Mouse (Mus musculus) embryonic facial prominence, embryonic 12.5 days (tissue): ENCODE measurements around the gene Mbnl2. TPM values are rescaled to one million over a fixed set of nuclear protein-coding genes. Genes with fewer than 3 reads are reported as not detected.
A peak's percentile ranks its signal among the peaks of the same experiment; 100 is the strongest.

ENCODE experiments used
- ATAC-seq: fragments of 200-750 bp; cut with Nextera tagmentation; 2 replicates; pipeline ENCODE4 v1.8.0; 2017; ENCODE audit not compliant: insufficient number of reproducible peaks, insufficient read depth, low FRiP score, low TSS enrichment
- H3K27ac ChIP-seq: fragments of 300-500 bp; sonication (generic); 2 replicates; pipeline ENCODE4 v1.5.1; 2016; ENCODE audit warnings: mild to moderate bottlenecking
- H3K27me3 ChIP-seq: fragments of 300-500 bp; sonication (generic); 2 replicates; pipeline ENCODE4 v1.6.1; 2016; ENCODE audit warnings: mild to moderate bottlenecking, moderate library complexity
- H3K36me3 ChIP-seq: fragments of 300-500 bp; sonication (generic); 2 replicates; pipeline ENCODE4 v1.6.1; 2016; ENCODE audit warnings: mild to moderate bottlenecking
- H3K4me1 ChIP-seq: fragments of 300-500 bp; sonication (generic); 2 replicates; pipeline ENCODE4 v1.6.1; 2016
- H3K4me2 ChIP-seq: fragments of 300-500 bp; sonication (generic); replicated peaks from 2 replicates; pipeline ENCODE4 v1.6.1; 2016; ENCODE audit warnings: mild to moderate bottlenecking, moderate library complexity
- H3K4me3 ChIP-seq: fragments of 300-500 bp; sonication (generic); 2 replicates; pipeline ENCODE4 v1.5.1; 2016; ENCODE audit warnings: mild to moderate bottlenecking
- H3K9ac ChIP-seq: fragments of 300-500 bp; sonication (generic); 2 replicates; pipeline ENCODE4 v1.6.1; 2016; ENCODE audit warnings: mild to moderate bottlenecking, moderate library complexity
- H3K9me3 ChIP-seq: fragments of 300-500 bp; sonication (generic); 2 replicates; pipeline ENCODE4 v1.6.1; 2016; ENCODE audit warnings: mild to moderate bottlenecking, moderate library complexity
- WGBS: fragments of 180-500 bp; shearing (Covaris S2); methylation state at CpG from one replicate; pipeline ENCODE4 v1.1.7; 2016; 5-methylcytosine and 5-hydroxymethylcytosine counted together
- polyA plus RNA-seq: library from polyadenylated mRNA; unstranded; fragments of >200 nt; fragmentation: Nextera tagmentation; extraction: Ambion mirVana; gene quantifications from 2 replicates; pipeline ENCODE4 v1.2.1, GENCODE M21; 2016

The Mbnl2 gene
- polyA plus RNA-seq, 1 experiment from 2014 or later: 93.2 TPM

- H3K4me2 ChIP-seq: no peak overlapping the region
- WGBS: 53% methylated on average over 6 of the region's 6 CpGs
- no peaks in the 10 kb centered on the region for H3K27me3 ChIP-seq
- H3K9ac ChIP-seq: no peak overlapping the region
- peaks cover 65% of the 10 kb centered on the region for H3K4me1 ChIP-seq
- no peak overlapping the region for H3K27ac ChIP-seq
- H3K36me3 ChIP-seq: 0 out of 2 replicates have a peak, but pooled peaks cover 7% of the 10 kb centered on the region
- no peaks in the 10 kb centered on the region for H3K9me3 ChIP-seq
- no peak overlapping the region for H3K4me3 ChIP-seq
- ATAC-seq: no peak
Observed at GRCm38 (mm10) chr14:120335871-120336270, 60.4 kb downstream of the Mbnl2 start.

DNA sequence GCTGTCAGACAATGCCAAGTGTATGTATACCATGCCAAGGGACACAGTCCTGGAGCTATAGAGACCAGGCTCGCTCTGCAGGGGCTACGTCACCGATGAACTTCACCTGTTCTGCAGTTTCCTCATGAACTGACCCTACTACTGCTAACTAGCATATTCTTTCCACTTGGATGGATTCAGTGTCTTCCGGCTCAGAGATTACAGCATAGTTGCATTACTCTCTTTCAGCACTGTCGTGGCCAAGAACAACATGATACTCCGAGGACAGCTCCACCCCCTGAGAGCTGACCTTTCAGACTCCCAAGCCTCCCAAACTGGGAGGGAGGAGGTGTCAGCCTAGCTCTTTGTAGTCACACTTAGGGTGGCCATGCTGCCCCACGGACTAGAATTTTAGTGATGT is 60.9 kb downstream of the Mbnl2 start:
- Histone ChIP-seq H3K4me3 (no peak overlapping the region), H3K4me2 (no peak overlapping the region), H3K36me3 (0 out of 2 replicates have a peak, but pooled peaks cover 6% of the 10 kb centered on the region), H3K27ac (0 out of 2 replicates have a peak overlapping the region, but pooled peaks have one; percentile 38), H3K27me3 (no peaks in the 10 kb centered on the region), H3K4me1 (peaks cover 60% of the 10 kb centered on the region), H3K9ac (no peak overlapping the region), H3K9me3 (no peaks in the 10 kb centered on the region)
- ATAC-seq: no peak
- 55% methylated on average over 7 of the region's 7 CpGs for WGBS

DNA sequence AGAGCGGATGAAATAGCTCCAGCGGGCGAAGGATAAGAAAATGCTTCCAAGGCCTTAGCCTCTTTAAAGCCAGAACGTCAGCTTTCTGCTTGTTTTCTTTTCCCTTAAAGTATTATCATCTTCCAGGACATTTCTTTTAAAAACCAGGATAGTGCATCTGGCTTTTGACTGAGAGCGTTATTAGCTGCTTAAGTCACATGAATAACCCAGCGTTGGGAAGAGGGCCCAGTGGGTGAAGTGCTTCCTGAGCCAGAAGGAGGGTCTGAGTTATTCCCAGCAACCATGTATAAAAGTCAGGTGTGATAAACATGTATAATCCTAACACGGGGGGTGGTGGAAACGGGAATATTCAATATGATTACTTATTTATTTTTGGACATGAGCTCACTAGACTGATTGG is 61.4 kb downstream of the Mbnl2 start:
- no peak for ATAC-seq
- Histone ChIP-seq H3K4me3 (no peak overlapping the region), H3K9ac (no peak overlapping the region), H3K27ac (0 out of 2 replicates have a peak overlapping the region, but pooled peaks have one; percentile 38), H3K36me3 (0 out of 2 replicates have a peak, but pooled peaks cover 6% of the 10 kb centered on the region), H3K9me3 (no peaks in the 10 kb centered on the region), H3K4me2 (no peak overlapping the region), H3K4me1 (peaks cover 58% of the 10 kb centered on the region), H3K27me3 (no peaks in the 10 kb centered on the region)
- 76% methylated on average over 8 of the region's 8 CpGs for WGBS

GRCm38 (mm10) chr14:120337731-120338462 is 62.4 kb downstream of the Mbnl2 start:
- no peak for ATAC-seq
- H3K9ac ChIP-seq: no peak overlapping the region
- H3K4me2 ChIP-seq: no peak overlapping the region
- no peaks in the 10 kb centered on the region for H3K27me3 ChIP-seq
- no peak overlapping the region for H3K4me3 ChIP-seq
- H3K27ac ChIP-seq: peak overlapping the region; percentile 41
- no peaks in the 10 kb centered on the region for H3K9me3 ChIP-seq
- H3K4me1 ChIP-seq: peaks cover 52% of the 10 kb centered on the region
- H3K36me3 ChIP-seq: 0 out of 2 replicates have a peak, but pooled peaks cover 6% of the 10 kb centered on the region
- WGBS: 43% methylated on average over 7 of the region's 7 CpGs

- Histone ChIP-seq H3K9me3 (no peaks in the 10 kb centered on the region), H3K4me2 (no peak overlapping the region), H3K36me3 (0 out of 2 replicates have a peak, but pooled peaks cover 6% of the 10 kb centered on the region), H3K27ac (no peak overlapping the region), H3K9ac (no peak overlapping the region), H3K4me1 (peaks cover 44% of the 10 kb centered on the region), H3K27me3 (no peaks in the 10 kb centered on the region), H3K4me3 (no peak overlapping the region)
- 84% methylated on average over 3 of the region's 3 CpGs for WGBS
- no peak for ATAC-seq
Observed at GRCm38 (mm10) chr14:120338706-120339105, 63.2 kb downstream of the Mbnl2 start.

DNA sequence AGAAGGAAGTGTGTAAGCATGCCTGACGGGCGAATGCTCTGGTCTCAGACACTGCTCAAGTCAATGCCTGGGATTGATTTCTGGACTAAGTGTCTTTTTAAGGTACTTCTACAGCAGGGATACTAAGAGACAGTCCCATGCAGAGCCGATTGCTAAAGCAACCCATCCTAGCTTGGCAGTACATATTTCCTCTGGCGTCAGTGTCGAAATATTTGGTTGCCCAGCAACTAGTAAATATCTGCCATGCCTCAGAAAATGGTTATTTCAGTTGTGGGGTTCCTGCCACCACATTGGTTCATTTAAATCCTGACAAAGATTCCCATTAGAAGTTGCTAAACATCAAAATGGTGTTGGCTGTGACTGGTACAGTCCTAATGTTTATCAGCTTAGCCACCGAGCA is 66.4 kb downstream of the Mbnl2 start:
- no peak for ATAC-seq
- H3K4me1 ChIP-seq: peaks cover 20% of the 10 kb centered on the region
- H3K27me3 ChIP-seq: no peaks in the 10 kb centered on the region
- H3K27ac ChIP-seq: no peak overlapping the region
- no peak overlapping the region for H3K4me3 ChIP-seq
- peaks cover 6% of the 10 kb centered on the region for H3K9me3 ChIP-seq
- no peak overlapping the region for H3K9ac ChIP-seq
- WGBS: 87% methylated on average over 6 of the region's 6 CpGs
- H3K4me2 ChIP-seq: no peak overlapping the region
- H3K36me3 ChIP-seq: peaks cover 9% of the 10 kb centered on the region

- no peak overlapping the region for H3K27ac ChIP-seq
- WGBS: 72% methylated on average over 7 of the region's 7 CpGs
Observed at GRCm38 (mm10) chr14:120342321-120342720, 66.9 kb downstream of the Mbnl2 start.

GRCm38 (mm10) chr14:120344641-120345040 is 69.2 kb downstream of the Mbnl2 start:
- Histone ChIP-seq H3K9ac (no peak overlapping the region), H3K36me3 (peaks cover 23% of the 10 kb centered on the region), H3K27me3 (no peaks in the 10 kb centered on the region), H3K4me2 (no peak overlapping the region), H3K27ac (no peak overlapping the region), H3K4me1 (peaks cover 11% of the 10 kb centered on the region; the same call in 1 of the 2 replicates), H3K9me3 (peaks cover 9% of the 10 kb centered on the region), H3K4me3 (no peak overlapping the region)
- WGBS: 94% methylated on average over 4 of the region's 4 CpGs
- no peak for ATAC-seq

More at GRCm38 (mm10) chr14:120342321-120342720, 66.9 kb downstream of the Mbnl2 start:
- Histone ChIP-seq H3K4me2 (no peak overlapping the region), H3K36me3 (peaks cover 12% of the 10 kb centered on the region), H3K27me3 (no peaks in the 10 kb centered on the region), H3K9me3 (peaks cover 9% of the 10 kb centered on the region), H3K4me3 (no peak overlapping the region), H3K4me1 (peaks cover 16% of the 10 kb centered on the region), H3K9ac (no peak overlapping the region)
- ATAC-seq: no peak

DNA sequence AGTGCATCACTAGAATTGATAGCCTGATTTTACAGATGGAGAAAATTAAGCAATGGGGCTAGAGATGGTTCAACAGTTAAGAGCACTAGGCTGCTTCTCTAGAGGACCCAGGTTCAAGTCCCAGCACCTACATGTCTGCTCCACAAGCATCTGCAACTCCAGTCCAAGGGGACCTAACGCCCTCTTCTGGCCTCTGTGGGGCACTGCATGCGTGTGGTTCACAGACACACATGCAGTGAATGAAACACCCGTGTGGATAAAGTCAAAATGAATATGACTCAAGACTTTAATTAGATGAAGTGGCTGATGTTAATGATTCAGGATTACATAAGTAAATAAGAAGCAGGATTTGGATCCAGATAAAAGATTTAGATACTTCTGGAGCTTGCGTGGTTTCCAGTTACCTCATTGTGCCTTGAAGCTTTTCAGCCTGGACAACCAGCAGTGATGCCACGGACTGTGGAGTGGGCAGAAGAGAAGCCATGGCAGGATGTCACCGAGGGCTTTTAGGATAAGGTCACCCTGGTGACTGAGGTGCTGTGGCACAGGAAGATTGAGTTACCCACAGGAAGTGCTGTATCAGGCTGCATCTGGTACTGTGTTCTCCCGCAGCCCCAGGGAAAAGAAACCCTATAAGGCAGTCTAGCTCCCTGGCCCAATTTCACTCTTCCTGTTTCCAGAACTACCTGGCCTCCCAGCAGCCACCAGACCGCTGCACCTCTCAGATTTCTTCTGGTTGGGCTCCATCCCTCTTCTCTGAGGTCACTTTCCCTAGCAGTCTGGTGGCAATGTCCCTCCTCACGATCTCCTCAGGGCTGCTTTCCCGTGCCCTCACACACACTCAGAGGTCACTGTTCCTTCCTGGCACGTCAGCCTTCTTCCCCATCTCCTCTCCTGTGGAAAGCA is 72.2 kb downstream of the Mbnl2 start:
- ATAC-seq: no peak
- Histone ChIP-seq H3K27me3 (no peaks in the 10 kb centered on the region), H3K4me3 (no peak overlapping the region), H3K9ac (no peak overlapping the region), H3K36me3 (peaks cover 23% of the 10 kb centered on the region), H3K4me1 (peaks cover 23% of the 10 kb centered on the region), H3K4me2 (no peak overlapping the region), H3K27ac (0 out of 2 replicates have a peak overlapping the region, but pooled peaks have one; percentile 46), H3K9me3 (peaks cover 9% of the 10 kb centered on the region)
- WGBS: 61% methylated on average over 11 of the region's 11 CpGs

GRCm38 (mm10) chr14:120349332-120349731 is 73.9 kb downstream of the Mbnl2 start:
- ATAC-seq: no peak
- H3K4me3 ChIP-seq: no peak overlapping the region
- WGBS: 84% methylated on average over 4 of the region's 4 CpGs
- H3K4me2 ChIP-seq: no peak overlapping the region
- H3K27ac ChIP-seq: no peak overlapping the region
- peaks cover 23% of the 10 kb centered on the region for H3K36me3 ChIP-seq
- peaks cover 39% of the 10 kb centered on the region for H3K4me1 ChIP-seq
- peaks cover 9% of the 10 kb centered on the region for H3K9me3 ChIP-seq
- no peaks in the 10 kb centered on the region for H3K27me3 ChIP-seq
- no peak overlapping the region for H3K9ac ChIP-seq

GRCm38 (mm10) chr14:120352136-120352843 is 76.8 kb downstream of the Mbnl2 start:
- Histone ChIP-seq H3K27ac (peak overlapping the region; percentile 90), H3K9ac (no peak overlapping the region), H3K4me2 (no peak overlapping the region), H3K9me3 (no peaks in the 10 kb centered on the region; the same call in 1 of the 2 replicates), H3K4me3 (no peak overlapping the region), H3K36me3 (peaks cover 11% of the 10 kb centered on the region; the same call in 1 of the 2 replicates), H3K4me1 (peaks cover 59% of the 10 kb centered on the region), H3K27me3 (no peaks in the 10 kb centered on the region)
- 56% methylated on average over 14 of the region's 14 CpGs for WGBS
- no peak for ATAC-seq
